Mouse (Mus musculus) layer of hippocampus, adult 2 months (tissue): ENCODE data around the gene Vmn1r35. TPM values are rescaled to one million over a fixed set of nuclear protein-coding genes. Genes with fewer than 3 reads are reported as not detected.
"Not testable (repeated sequence)": the region's sequence is repeated elsewhere in the genome, so short reads cannot be mapped to it uniquely, and the experiment has no call there.

Experiments used
- DNase-seq, 2 experiments: peaks; one replicate each; pipeline ENCODE4 v3.0.0; 2022; ENCODE audit warnings: low spot score in 2 of 2
- H3K27ac ChIP-seq: fragments of 200-600 bp; 2 replicates; pipeline ENCODE4 v1.8.1; 2022
- H3K4me3 ChIP-seq: fragments of 200-600 bp; 2 replicates; pipeline ENCODE4 v1.8.1; 2022; ENCODE audit warnings: mild to moderate bottlenecking
- CTCF ChIP-seq: fragments of 200-600 bp; conservative IDR thresholded peaks from 2 replicates; pipeline ENCODE4 v1.8.1; 2022; ENCODE audit warnings: antibody characterized with exemption, mild to moderate bottlenecking, moderate library complexity
- long read RNA-seq, 2 experiments: library from polyadenylated mRNA; stranded (forward); transcript quantifications; one replicate each; pipeline ENCODE4 v2.0.0; 2021; ENCODE audit warnings: borderline mapping rate in 2 of 2
- total RNA-seq, 2 experiments: library from RNA; stranded (reverse); gene quantifications; 2 replicates each; pipeline ENCODE4 v1.2.3; 2021

Vmn1r35 gene
- total RNA-seq, result not detected
- long read RNA-seq, experiment 1, result 0 reads
- long read RNA-seq, experiment 2, result 0 reads

GRCm38 (mm10) chr6:66685806-66686205 lies at the start of gene Vmn1r35:
Gene Vmn1r35 (minus strand): TSS chr6:66685906.
- no peak within 1 kb of the TSS for H3K27ac ChIP-seq
- no peak within 1 kb of the TSS for H3K4me3 ChIP-seq
- no peak for DNase-seq
- TF ChIP-seq CTCF, result no peak

GRCm38 (mm10) chr6:66729082-66729481 lies 43.4 kb upstream of the Vmn1r35 start, which contains the start of gene Vmn1r37:
Gene Vmn1r37 (plus strand): TSS chr6:66729382.
- H3K27ac ChIP-seq, DNase-seq, H3K4me3 ChIP-seq: not testable (repeated sequence)

GRCm38 (mm10) chr6:66719068-66719467 lies 33.4 kb upstream of the Vmn1r35 start, which contains the start of gene Vmn1r36:
Gene Vmn1r36 (minus strand): TSS chr6:66719168.
- H3K27ac ChIP-seq, result not testable (repeated sequence)

GRCm38 (mm10) chr6:66713854-66714253 lies 28.1 kb upstream of the Vmn1r35 start:
- no peak for TF ChIP-seq CTCF
- DNase-seq, result no peak
- Histone ChIP-seq H3K27ac (no peak overlapping the region), H3K4me3 (no peak overlapping the region)

More at GRCm38 (mm10) chr6:66719068-66719467, 33.4 kb upstream of the Vmn1r35 start, which contains the start of gene Vmn1r36:
- H3K4me3 ChIP-seq, DNase-seq: not testable (repeated sequence)

- no peak for DNase-seq
Measured at GRCm38 (mm10) chr6:66708901-66709300, 23.2 kb upstream of the Vmn1r35 start.

GRCm38 (mm10) chr6:66643779-66644178 lies 41.9 kb downstream of the Vmn1r35 start, which contains the start of gene Vmn1r34:
Gene Vmn1r34 (minus strand): TSS chr6:66643879.
- no peak for DNase-seq
- Histone ChIP-seq H3K27ac (no peak within 1 kb of the TSS), H3K4me3 (no peak within 1 kb of the TSS)
- TF ChIP-seq CTCF, result no peak

More at GRCm38 (mm10) chr6:66708901-66709300, 23.2 kb upstream of the Vmn1r35 start:
- no peak overlapping the region for H3K27ac ChIP-seq
- TF ChIP-seq CTCF, result no peak
- H3K4me3 ChIP-seq, result no peak overlapping the region

Other genes with a start within 250 kb of the Vmn1r35 start
- 1 to 10 TPM; 6.0 to 6.1 TPM for gene Mad2l1, start 150.5 kb downstream of the Vmn1r35 start, total RNA-seq
- gene Vmn1r32, start 125.8 kb downstream of the Vmn1r35 start, total RNA-seq, result not detected
- not detected for gene Vmn1r33, start 67.6 kb downstream of the Vmn1r35 start, total RNA-seq
- gene Vmn1r34, start 42.0 kb downstream of the Vmn1r35 start, total RNA-seq, result not detected
- not detected for gene Vmn1r36, start 33.3 kb upstream of the Vmn1r35 start, total RNA-seq
- not detected for gene Vmn1r37, start 43.5 kb upstream of the Vmn1r35 start, total RNA-seq
- not detected for gene Vmn1r38, start 96.7 kb upstream of the Vmn1r35 start, total RNA-seq
- not detected for gene Vmn1r39, start 124.7 kb upstream of the Vmn1r35 start, total RNA-seq
- gene Gng12, start 210.5 kb upstream of the Vmn1r35 start, total RNA-seq, result 10 to 100 TPM; 61.8 to 62.6 TPM